In genomic region chr16:57246596-57246995, GRCm38 (mm10) we compare ENCODE assay signal across 20 mouse cellular contexts. TPM values are rescaled to one million over a fixed set of nuclear protein-coding genes. Genes with fewer than 3 reads are reported as not detected.
A peak's percentile ranks its signal among the peaks of the same experiment; 100 is the strongest.
DNase-seq lines count a peak whose midpoint lies in the region; ATAC-seq lines count a peak whose summit lies in the region.
"Had no signal": no experiment of that assay in that cellular context is flagged by ENCODE, and none has a peak within 500 bp of the region (broad histone marks: within the 10 kb centered on the region; RNA-seq: fewer than 3 reads in every experiment).

No protein-coding gene starts in this region.

- no peaks in the 10 kb centered on the region for H3K36me3 ChIP-seq in splenic B cell, adult 2 months (ENCODE audit: control insufficient read depth, insufficient read depth, low read length, poor library complexity, severe bottlenecking)
- H3K36me3 ChIP-seq: heart, embryonic 13.5 days; hindbrain, embryonic 12.5 days; liver, embryonic 15.5 days; midbrain, embryonic 13.5 days; neural tube, embryonic 12.5 days had no signal

- peak; percentile 17 for DNase-seq in thymus, postnatal 0 days (ENCODE audit: low spot score)
- DNase-seq in thymus, postnatal 14 days = no peak
- DNase-seq in adipocyte (ENCODE audit: low spot score) = peak; percentile 25
- DNase-seq in splenic B cell, adult 2 months (ENCODE audit: low read depth, low spot score) = peak; percentile 73
- DNase-seq in cerebellum, postnatal 14 days = no peak
- no peak for DNase-seq in frontal cortex, postnatal 25 days (ENCODE audit: low spot score in 2 of 2)
- DNase-seq: adrenal gland, postnatal 14 days; gastrocnemius, postnatal 25 days; kidney, postnatal 36 days; thymus, adult 18-20 months had no signal

- H3K27me3 ChIP-seq in splenic B cell, adult 2 months (ENCODE audit: control insufficient read depth, insufficient read depth, low read length, poor library complexity, severe bottlenecking) = no peaks in the 10 kb centered on the region
- H3K27me3 ChIP-seq: heart, embryonic 13.5 days; hindbrain, embryonic 12.5 days; neural tube, embryonic 12.5 days had no signal

- peak; percentile 89 for ATAC-seq in megakaryocyte, adult 5-6 weeks (ENCODE audit: poor library complexity, severe bottlenecking)
- ATAC-seq: forebrain, embryonic 13.5 days; intestine, postnatal 0 days; midbrain, embryonic 13.5 days had no signal

RNA-seq across cellular contexts. Expression of gene Tbc1d23, which starts 15.3 kb away (rescaled TPM):
- polyA plus RNA-seq in thymus, postnatal 0 days (2015; fragmentation: Nextera tagmentation; extraction: Ambion mirVana) = 17.6 and 19.9 TPM in 2 replicates
- total RNA-seq in megakaryocyte, adult 5-6 weeks (2015) = 60.3 and 71.3 TPM in 2 replicates
- 69.3 and 70.1 TPM in 2 replicates for total RNA-seq in megakaryocyte, adult 5-6 weeks (2017)

RNA-seq across cellular contexts. Expression of gene Tmem30c, which starts 46.1 kb away (rescaled TPM):
- 0.05 TPM in 1 of 2 replicates, not detected in the other for polyA plus RNA-seq in thymus, postnatal 0 days (2015; fragmentation: Nextera tagmentation; extraction: Ambion mirVana)
- total RNA-seq in megakaryocyte, adult 5-6 weeks (2015) = not detected in 2 replicates
- total RNA-seq in megakaryocyte, adult 5-6 weeks (2017) = not detected in 2 replicates
- total RNA-seq: adrenal gland, postnatal 14 days; gastrocnemius, postnatal 25 days had no signal
- polyA plus RNA-seq: embryonic facial prominence, embryonic 14.5 days; heart, embryonic 13.5 days; hindbrain, embryonic 12.5 days; intestine, postnatal 0 days; liver, embryonic 15.5 days; spleen, adult 2 months had no signal

Comparison
In these comparisons a context has a peak if more than half of its experiments do, and no peak if none do; other contexts are left out.
1. DNase-seq: peak in thymus, postnatal 0 days (single experiment), adipocyte (single experiment) and splenic B cell, adult 2 months (single experiment); none in thymus, postnatal 14 days (single experiment), cerebellum, postnatal 14 days (0 of 2) and frontal cortex, postnatal 25 days (0 of 2).